Mouse (Mus musculus) cortical plate, adult 2 months (tissue): ENCODE measurements around the gene Mrm3. TPM values are rescaled to one million over a fixed set of nuclear protein-coding genes. Genes with fewer than 3 reads are reported as not detected.

ENCODE experiments used
- H3K27ac ChIP-seq: fragments of 200-500 bp; 2 replicates; pipeline ENCODE4 v1.5.1; 2012; ENCODE audit warnings: low read length, control low read depth, inconsistent platforms; ENCODE audit not compliant: insufficient read depth
- H3K4me1 ChIP-seq: fragments of 200-500 bp; 2 replicates; pipeline ENCODE4 v1.6.1; 2011; ENCODE audit warnings: low read length; ENCODE audit not compliant: control insufficient read depth, insufficient read depth
- H3K4me3 ChIP-seq: fragments of 200-500 bp; 2 replicates; pipeline ENCODE4 v1.5.1; 2011; ENCODE audit warnings: mild to moderate bottlenecking, low read length, control low read depth; ENCODE audit not compliant: insufficient read depth
- CTCF ChIP-seq: fragments of 200-500 bp; IDR thresholded peaks from 2 replicates; pipeline ENCODE4 v1.5.1; 2011; ENCODE audit warnings: mild to moderate bottlenecking, control low read depth, low read length; ENCODE audit not compliant: insufficient read depth; ENCODE audit errors: extremely low read depth
- POLR2A ChIP-seq: fragments of 200-500 bp; IDR thresholded peaks from 2 replicates; pipeline ENCODE4 v1.6.1; 2011; ENCODE audit warnings: mild to moderate bottlenecking, low read length, control low read depth; ENCODE audit not compliant: insufficient read depth; ENCODE audit errors: extremely low read depth
- polyA plus RNA-seq: library from polyadenylated mRNA; depleted of rRNA; stranded (reverse); fragments of >200 nt; gene quantifications from 2 replicates; pipeline ENCODE4 v1.2.3, GENCODE M21; 2012; rRNA removed

The Mrm3 gene
- polyA plus RNA-seq, 1 experiment, result 15.0 TPM

GRCm38 (mm10) chr11:76287301-76287700 is 43.8 kb downstream of the Mrm3 start:
- no peak for TF ChIP-seq CTCF
- no peak for TF ChIP-seq POLR2A
- no peak overlapping the region for H3K4me3 ChIP-seq
- no peaks in the 10 kb centered on the region; the same call in 1 of the 2 replicates for H3K4me1 ChIP-seq
- no peak overlapping the region for H3K27ac ChIP-seq

GRCm38 (mm10) chr11:76288645-76289044 is 45.1 kb downstream of the Mrm3 start:
- TF ChIP-seq POLR2A (no peak), CTCF (no peak)
- Histone ChIP-seq H3K27ac (no peak overlapping the region), H3K4me3 (no peak overlapping the region), H3K4me1 (no peaks in the 10 kb centered on the region; the same call in 1 of the 2 replicates)

- no peak overlapping the region for H3K27ac ChIP-seq
- H3K4me1 ChIP-seq, result no peaks in the 10 kb centered on the region; the same call in 1 of the 2 replicates
- TF ChIP-seq CTCF, result no peak
- no peak overlapping the region for H3K4me3 ChIP-seq
Observed at GRCm38 (mm10) chr11:76290367-76290766, 46.9 kb downstream of the Mrm3 start.

- no peaks in the 10 kb centered on the region; the same call in 1 of the 2 replicates for H3K4me1 ChIP-seq
- TF ChIP-seq CTCF, result no peak
- TF ChIP-seq POLR2A, result no peak
- H3K4me3 ChIP-seq, result no peak overlapping the region
- H3K27ac ChIP-seq, result peak overlapping the region; percentile 40; the same call in 1 of the 2 replicates
Observed at GRCm38 (mm10) chr11:76291960-76292359, 48.4 kb downstream of the Mrm3 start.

- TF ChIP-seq CTCF, result no peak
- TF ChIP-seq POLR2A, result no peak
- H3K4me1 ChIP-seq, result no peaks in the 10 kb centered on the region; the same call in 1 of the 2 replicates
- H3K4me3 ChIP-seq, result no peak overlapping the region
- H3K27ac ChIP-seq, result peak overlapping the region; percentile 40; the same call in 1 of the 2 replicates
Observed at GRCm38 (mm10) chr11:76292398-76292797, 48.9 kb downstream of the Mrm3 start.

- no peaks in the 10 kb centered on the region; the same call in 1 of the 2 replicates for H3K4me1 ChIP-seq
- H3K4me3 ChIP-seq, result no peak overlapping the region
- TF ChIP-seq CTCF (no peak), POLR2A (no peak)
- no peak overlapping the region for H3K27ac ChIP-seq
Observed at GRCm38 (mm10) chr11:76292831-76293230, 49.3 kb downstream of the Mrm3 start.

GRCm38 (mm10) chr11:76294078-76294477 is 50.6 kb downstream of the Mrm3 start:
- H3K27ac ChIP-seq, result no peak overlapping the region
- no peak for TF ChIP-seq CTCF
- no peak for TF ChIP-seq POLR2A
- H3K4me3 ChIP-seq, result no peak overlapping the region
- H3K4me1 ChIP-seq, result no peaks in the 10 kb centered on the region

GRCm38 (mm10) chr11:76294836-76295235 is 51.3 kb downstream of the Mrm3 start:
- TF ChIP-seq CTCF, result no peak
- no peak for TF ChIP-seq POLR2A
- Histone ChIP-seq H3K4me3 (no peak overlapping the region), H3K4me1 (no peaks in the 10 kb centered on the region), H3K27ac (no peak overlapping the region)

- Histone ChIP-seq H3K4me1 (no peaks in the 10 kb centered on the region), H3K4me3 (no peak overlapping the region), H3K27ac (no peak overlapping the region)
- TF ChIP-seq POLR2A (no peak), CTCF (no peak)
Observed at GRCm38 (mm10) chr11:76297252-76297651, 53.7 kb downstream of the Mrm3 start.

- TF ChIP-seq CTCF, result peak; percentile 7; the same call in 1 of the 2 replicates
- no peak for TF ChIP-seq POLR2A
- H3K4me3 ChIP-seq, result no peak overlapping the region
- H3K4me1 ChIP-seq, result no peaks in the 10 kb centered on the region
- H3K27ac ChIP-seq, result no peak overlapping the region
Observed at GRCm38 (mm10) chr11:76298457-76299000, 55.0 kb downstream of the Mrm3 start.

Other genes with a start within 250 kb of the Mrm3 start
- 9.3 and 10.0 TPM in 2 replicates for gene 1700016K19Rik, start 243.8 kb upstream of the Mrm3 start, polyA plus RNA-seq
- 8.1 and 8.9 TPM in 2 replicates for gene Rflnb, start 215.9 kb upstream of the Mrm3 start, polyA plus RNA-seq
- gene Vps53, start 64.1 kb upstream of the Mrm3 start, polyA plus RNA-seq, result 56.6 and 57.4 TPM in 2 replicates
- 28.6 and 32.3 TPM in 2 replicates for gene Fam57a, start 64.0 kb upstream of the Mrm3 start, polyA plus RNA-seq
- 1.9 and 2.2 TPM in 2 replicates for gene Dbil5, start 26.1 kb upstream of the Mrm3 start, polyA plus RNA-seq
- 5.8 and 6.6 TPM in 2 replicates for gene Gemin4, start 26.1 kb upstream of the Mrm3 start, polyA plus RNA-seq
- gene Glod4, start within 50 bp of the Mrm3 start, polyA plus RNA-seq, result 38.6 and 41.7 TPM in 2 replicates
- 8.0 and 9.2 TPM in 2 replicates for gene Nxn, start 155.4 kb downstream of the Mrm3 start, polyA plus RNA-seq
- 28.3 and 28.7 TPM in 2 replicates for gene Timm22, start 163.2 kb downstream of the Mrm3 start, polyA plus RNA-seq